Mouse (Mus musculus) retina, adult 2 months (tissue): ENCODE data around the gene Syt17.

Experiments
- DNase-seq: peaks from one replicate; pipeline ENCODE4 v3.0.0-alpha.2; 2012; ENCODE audit warnings: low read depth, low spot score

The Syt17 gene

GRCm38 (mm10) chr7:118462818-118463762 is 15.1 kb upstream of the Syt17 start:
- DNase-seq, result no peak

DNA sequence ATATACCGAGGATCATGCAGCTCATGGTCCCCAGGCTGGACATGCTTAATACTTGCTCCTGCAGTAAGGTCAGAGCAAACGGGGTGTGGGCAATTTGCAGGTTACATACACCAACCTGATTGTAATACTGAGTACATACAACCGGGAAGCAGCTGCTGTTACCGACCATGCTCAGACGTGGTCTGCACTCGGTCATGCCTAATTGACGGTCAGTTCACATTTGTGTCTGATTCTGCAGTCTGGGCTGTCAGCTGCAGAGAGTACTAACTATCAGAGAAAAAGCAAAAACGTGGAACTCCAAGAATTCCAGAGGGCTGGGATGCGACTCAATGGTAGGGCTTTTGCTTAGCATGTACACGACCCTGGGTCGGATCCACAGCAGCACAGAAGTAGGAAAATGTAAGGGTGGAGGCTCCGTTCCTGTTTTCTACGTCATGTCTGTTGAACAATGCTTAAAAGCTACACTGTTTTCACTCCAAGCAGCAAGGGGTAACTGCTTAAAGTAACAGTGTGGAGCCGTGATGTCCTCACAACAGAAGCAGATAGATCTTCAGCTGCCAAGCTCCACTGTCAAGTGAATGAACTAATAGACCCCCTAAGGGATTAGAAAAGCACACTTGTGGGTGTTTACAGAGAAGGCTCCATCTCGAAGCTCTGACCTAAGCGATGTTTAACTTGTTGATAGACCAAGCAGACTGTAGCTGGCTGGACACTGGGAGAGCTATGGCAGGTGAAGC is 13.5 kb upstream of the Syt17 start:
- no peak for DNase-seq

GRCm38 (mm10) chr7:118453722-118454121 is 5.7 kb upstream of the Syt17 start:
- DNase-seq, result no peak

GRCm38 (mm10) chr7:118452940-118453339 is 4.9 kb upstream of the Syt17 start:
- DNase-seq, result no peak

GRCm38 (mm10) chr7:118447291-118448133 is 510 bp downstream of the Syt17 start:
- DNase-seq, result no peak

DNA sequence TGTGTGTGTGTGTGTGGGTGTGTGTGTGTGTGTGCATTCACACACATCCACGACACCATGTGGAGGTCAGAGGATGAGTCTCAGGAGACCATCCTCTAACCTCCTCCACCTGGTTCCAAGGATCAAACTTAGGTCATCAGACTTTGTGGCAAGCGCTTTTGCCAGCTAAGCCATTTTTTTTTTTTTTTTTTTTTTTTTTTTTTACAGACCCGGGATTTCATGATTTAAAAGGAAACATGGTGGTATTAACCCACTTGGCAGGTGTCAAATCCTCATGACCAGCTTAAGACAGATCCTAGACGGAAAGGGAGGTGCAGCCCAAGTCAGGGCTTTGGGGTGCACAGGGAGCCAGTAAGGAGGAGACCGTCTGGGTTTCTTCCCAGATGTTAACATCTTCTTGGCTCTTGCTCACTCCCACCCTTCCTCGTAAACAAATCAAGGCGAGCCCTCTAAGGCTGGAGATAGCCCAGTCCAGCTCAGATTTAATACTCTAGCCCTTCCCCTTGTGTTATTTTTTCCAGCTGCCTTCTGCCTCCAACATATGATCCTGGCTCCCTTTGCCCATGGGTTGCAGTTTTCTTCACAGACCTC is 4.0 kb downstream of the Syt17 start:
- DNase-seq, result no peak

DNA sequence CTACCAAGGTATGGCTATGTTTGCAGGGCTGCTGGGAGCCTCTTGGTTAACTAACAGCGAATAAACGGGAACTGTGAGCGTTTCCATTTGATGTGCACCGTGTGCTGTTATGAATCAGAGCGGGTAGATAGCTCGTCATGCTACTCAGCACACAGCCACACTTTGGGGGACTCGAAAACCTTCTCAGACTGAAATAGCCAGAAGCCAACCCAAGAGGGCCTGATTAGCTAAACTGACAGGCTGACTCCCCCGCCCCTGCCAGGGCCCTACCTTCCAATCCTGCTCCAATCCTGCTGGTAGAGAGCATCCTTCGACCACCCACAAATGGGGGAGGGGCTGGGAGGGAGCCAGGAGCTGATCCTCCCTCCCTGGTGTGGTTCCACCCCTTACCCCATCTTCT is 4.7 kb downstream of the Syt17 start:
- no peak for DNase-seq

- DNase-seq, result no peak
Measured at GRCm38 (mm10) chr7:118441535-118441934, 6.5 kb downstream of the Syt17 start.

GRCm38 (mm10) chr7:118437101-118437802 is 10.8 kb downstream of the Syt17 start:
- no peak for DNase-seq

- no peak for DNase-seq
Measured at GRCm38 (mm10) chr7:118428937-118429336, 19.1 kb downstream of the Syt17 start.

DNA sequence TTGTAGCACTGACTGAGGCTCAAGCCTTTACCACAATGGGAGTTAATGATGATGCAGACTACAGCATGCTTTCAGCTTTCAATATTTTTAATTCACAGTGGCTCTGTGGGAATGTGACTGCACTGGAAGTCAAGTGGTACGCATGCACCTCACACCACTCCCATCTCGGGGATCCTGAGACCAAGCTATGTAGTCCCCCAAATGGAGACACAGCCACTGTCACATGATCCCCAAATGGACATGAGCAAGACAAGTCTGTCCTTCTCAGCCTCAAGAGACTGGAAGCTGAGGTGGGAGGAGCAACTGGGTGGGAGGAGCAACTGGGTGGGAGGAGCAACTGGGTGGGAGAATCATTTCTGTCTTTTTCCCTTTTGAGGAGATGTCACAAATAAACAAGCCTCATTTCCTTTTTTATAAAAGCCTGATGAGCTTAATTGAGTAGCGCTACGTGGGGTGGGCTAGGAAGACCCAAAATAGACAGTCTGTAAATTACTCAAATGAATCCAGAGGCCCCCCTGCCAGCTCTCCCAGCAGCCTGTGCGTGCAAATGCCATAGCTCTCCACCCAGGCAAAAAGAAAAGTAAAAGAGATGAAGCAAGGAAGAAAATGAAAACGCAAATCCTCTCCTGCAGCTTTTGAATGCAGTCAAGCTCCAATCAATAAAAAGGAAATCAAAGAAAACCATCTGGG is 28.4 kb downstream of the Syt17 start:
- no peak for DNase-seq

GRCm38 (mm10) chr7:118414183-118414582 is 33.8 kb downstream of the Syt17 start:
- DNase-seq, result no peak

DNA sequence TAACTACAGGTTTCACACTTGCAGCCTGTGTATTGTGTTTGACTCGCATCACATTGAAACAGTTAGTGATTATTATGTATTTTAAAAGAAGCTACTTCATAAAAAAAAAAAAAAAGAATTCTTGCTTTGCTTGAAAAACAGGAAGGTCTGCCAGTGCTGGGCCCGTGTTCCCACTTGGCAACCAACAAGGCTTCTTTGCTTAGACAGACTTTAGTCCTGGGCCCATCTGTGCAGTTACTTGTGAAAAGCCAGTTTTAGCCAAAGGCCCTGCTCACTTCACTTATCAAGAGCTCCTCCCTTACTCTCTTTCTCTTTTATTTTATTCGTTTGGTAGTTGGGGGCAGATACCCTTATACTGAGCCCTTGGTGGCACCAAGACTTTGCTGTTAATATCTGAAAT is 36.1 kb downstream of the Syt17 start:
- no peak for DNase-seq

- DNase-seq, result no peak
Measured at GRCm38 (mm10) chr7:118409421-118409820, 38.6 kb downstream of the Syt17 start.

- no peak for DNase-seq
Measured at GRCm38 (mm10) chr7:118405251-118405650, 42.8 kb downstream of the Syt17 start.

GRCm38 (mm10) chr7:118402576-118403022 is 45.4 kb downstream of the Syt17 start:
- no peak for DNase-seq

DNA sequence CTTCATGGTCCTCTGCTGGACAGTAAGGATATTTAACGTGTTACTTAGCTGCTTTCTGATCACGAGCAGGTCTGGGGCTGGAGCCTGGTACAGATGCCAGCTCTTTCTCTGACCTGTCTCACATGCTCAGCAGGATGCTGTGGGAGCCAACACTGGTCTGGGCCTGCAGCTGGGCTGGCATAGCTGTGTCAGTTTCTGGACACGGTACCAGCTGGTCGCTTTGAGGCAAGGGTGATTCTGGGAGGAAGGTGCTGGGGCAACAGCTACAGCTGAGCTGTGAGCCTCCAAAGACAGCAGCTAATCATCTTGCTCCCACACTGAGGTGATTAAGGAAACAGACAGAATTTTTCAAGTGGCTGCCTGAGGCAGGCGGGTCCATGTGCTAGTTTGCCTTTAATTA is 46.1 kb downstream of the Syt17 start:
- no peak for DNase-seq

DNA sequence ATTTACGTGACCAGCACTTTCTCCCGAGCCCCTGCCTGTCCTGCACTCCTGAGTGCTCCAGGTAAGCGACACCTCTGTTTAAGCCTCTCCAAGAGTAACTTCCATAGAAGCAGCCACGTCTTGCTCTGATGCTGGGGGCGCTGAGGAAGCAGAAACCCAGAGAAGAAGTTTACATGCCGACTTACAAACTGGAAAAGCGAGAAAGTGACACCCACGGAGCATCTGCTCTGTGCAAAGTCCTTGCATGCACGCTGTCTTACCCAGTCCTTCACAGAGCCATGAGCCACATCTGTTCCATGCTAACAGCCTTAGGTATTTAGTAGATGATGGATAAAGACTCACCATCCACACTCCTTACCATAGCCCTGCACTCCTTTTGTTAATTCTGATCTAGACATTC is 48.3 kb downstream of the Syt17 start:
- no peak for DNase-seq

GRCm38 (mm10) chr7:118390705-118391104 is 57.3 kb downstream of the Syt17 start:
- DNase-seq, result no peak

GRCm38 (mm10) chr7:118380996-118381395 is 67.0 kb downstream of the Syt17 start:
- DNase-seq, result no peak
